Mouse (Mus musculus) embryo, embryonic 10 days (tissue): ENCODE measurements around the gene Adamts13.
A peak's percentile ranks its signal among the peaks of the same experiment; 100 is the strongest.

Source experiments
- DNase-seq: peaks from one replicate; pipeline ENCODE4 v3.0.0-alpha.2; 2015; ENCODE audit warnings: low spot score

Gene Adamts13

GRCm38 (mm10) chr2:26973116-26973515 lies at the start of gene Adamts13:
TSS of gene Adamts13 (plus strand) at chr2:26973416.
- no peak for DNase-seq

- DNase-seq: no peak
Observed at GRCm38 (mm10) chr2:26927745-26928476, 45.3 kb upstream of the Adamts13 start.

- peak; percentile 79 for DNase-seq
Observed at GRCm38 (mm10) chr2:26930390-26930789, 42.8 kb upstream of the Adamts13 start.

GRCm38 (mm10) chr2:26932473-26933303 lies 40.5 kb upstream of the Adamts13 start:
- peak; percentile 22 for DNase-seq

GRCm38 (mm10) chr2:26933304-26934055 lies 39.7 kb upstream of the Adamts13 start, which contains the start of the genes Surf4 and Stkld1:
TSS of gene Surf4 (minus strand) at chr2:26933928.
TSS of gene Stkld1 (plus strand) at chr2:26934047.
- peak; percentile 96 for DNase-seq

GRCm38 (mm10) chr2:26935286-26935685 lies 37.9 kb upstream of the Adamts13 start:
- no peak for DNase-seq

- no peak for DNase-seq
Observed at GRCm38 (mm10) chr2:26936425-26936824, 36.8 kb upstream of the Adamts13 start.

GRCm38 (mm10) chr2:26941539-26941938 lies 31.7 kb upstream of the Adamts13 start:
- DNase-seq: no peak

GRCm38 (mm10) chr2:26943253-26943652 lies 30.0 kb upstream of the Adamts13 start:
- no peak for DNase-seq

GRCm38 (mm10) chr2:26950411-26950810 lies 22.8 kb upstream of the Adamts13 start:
- no peak for DNase-seq

- DNase-seq: no peak
Observed at GRCm38 (mm10) chr2:26951346-26951905, 21.8 kb upstream of the Adamts13 start.

GRCm38 (mm10) chr2:26952193-26952592 lies 21.0 kb upstream of the Adamts13 start:
- DNase-seq: no peak

- no peak for DNase-seq
Observed at GRCm38 (mm10) chr2:26952866-26953265, 20.4 kb upstream of the Adamts13 start.

GRCm38 (mm10) chr2:26954735-26955395 lies 18.4 kb upstream of the Adamts13 start:
- DNase-seq: no peak

- DNase-seq: no peak
Observed at GRCm38 (mm10) chr2:26956811-26957487, 16.3 kb upstream of the Adamts13 start.

- DNase-seq: no peak
Observed at GRCm38 (mm10) chr2:26957488-26957859, 15.7 kb upstream of the Adamts13 start.

- DNase-seq: peak; percentile 16
Observed at GRCm38 (mm10) chr2:26960756-26961155, 12.5 kb upstream of the Adamts13 start.

- DNase-seq: peak; percentile 97
Observed at GRCm38 (mm10) chr2:26963923-26964723, 9.1 kb upstream of the Adamts13 start, which contains the start of gene Rexo4. TSS of gene Rexo4 (minus strand) at chr2:26964386.

- DNase-seq: no peak
Observed at GRCm38 (mm10) chr2:26964724-26965370, 8.4 kb upstream of the Adamts13 start.
